Mouse (Mus musculus): Measurements from ENCODE around the gene Hoxb9.

Gene Hoxb9

DNA sequence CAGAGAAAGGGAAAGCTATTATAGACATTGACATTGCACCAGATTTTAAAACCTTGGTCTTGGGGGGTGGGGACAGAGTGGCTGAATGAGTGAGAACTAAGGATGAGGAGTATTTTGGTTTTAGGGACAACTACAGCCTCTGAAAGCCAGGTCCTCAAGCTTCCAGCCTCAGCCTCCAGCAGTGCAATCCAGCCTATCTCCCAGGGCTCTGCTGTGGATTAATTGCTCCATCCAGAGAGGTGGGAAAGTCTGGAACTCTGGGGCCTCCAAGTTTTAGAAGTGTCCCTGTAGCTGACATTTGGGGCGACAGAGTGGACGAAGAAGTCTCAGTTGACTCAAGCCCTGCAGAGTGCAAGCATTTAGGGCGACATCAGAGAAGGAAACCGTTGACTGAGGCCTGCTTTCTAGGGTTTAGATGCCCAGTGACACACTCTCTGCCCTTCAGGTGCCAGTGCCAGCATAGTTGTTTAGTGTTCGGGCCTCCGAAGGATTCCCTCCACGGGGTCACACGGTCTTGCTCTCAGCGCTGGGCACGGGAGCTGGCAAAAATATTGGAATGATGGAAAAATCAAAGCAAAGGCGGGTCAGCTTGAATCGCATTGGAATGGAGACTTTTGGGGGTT is 42.7 kb downstream of the Hoxb9 start:
- no peak for DNase-seq (ENCODE audit: low read depth, low spot score)

- DNase-seq (ENCODE audit: low read depth, low spot score), result no peak
Measured at GRCm38 (mm10) chr11:96314671-96315343, 43.5 kb downstream of the Hoxb9 start.

- no peak for DNase-seq (ENCODE audit: low read depth, low spot score)
Measured at GRCm38 (mm10) chr11:96315344-96315681, 44.1 kb downstream of the Hoxb9 start.

GRCm38 (mm10) chr11:96316696-96317607 is 45.7 kb downstream of the Hoxb9 start:
- no peak for DNase-seq (ENCODE audit: low read depth, low spot score)

DNA sequence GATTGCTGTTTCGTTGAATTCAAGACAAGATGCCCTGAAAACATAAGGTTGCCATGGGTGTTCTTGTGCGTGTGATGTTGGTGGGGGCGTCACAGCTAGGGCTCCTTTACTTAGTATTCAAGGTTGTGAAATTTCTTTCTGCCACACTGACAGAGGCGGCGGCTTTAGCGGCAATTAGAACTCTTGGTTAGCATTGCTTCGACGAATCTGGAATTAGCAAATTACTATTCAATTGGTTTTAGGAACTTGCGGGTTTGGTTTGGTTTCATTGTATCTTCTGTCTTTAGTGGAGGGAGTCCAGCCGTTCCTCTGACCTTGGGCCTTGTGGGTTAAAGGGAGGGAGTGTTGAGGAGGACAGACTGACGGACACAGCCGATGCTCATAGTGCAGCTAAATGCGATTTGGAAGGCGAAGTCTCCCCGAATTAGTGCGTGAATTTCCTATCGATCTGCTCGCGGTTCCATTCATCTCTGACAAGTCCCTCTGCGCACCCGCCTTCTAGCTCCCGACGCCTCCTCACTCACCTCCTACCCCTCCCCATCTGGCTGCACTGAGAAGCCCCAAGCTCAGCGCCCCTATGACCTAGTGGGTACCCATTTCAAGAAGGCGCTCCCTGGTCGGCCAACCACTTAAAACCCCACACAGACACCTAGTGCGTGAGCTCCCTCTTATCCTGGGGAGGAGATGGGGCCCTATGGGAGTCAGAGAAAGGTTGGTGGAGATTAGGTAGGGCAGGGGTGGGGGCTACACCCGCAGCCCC is 46.5 kb downstream of the Hoxb9 start, which contains the start of gene Hoxb4:
Gene Hoxb4, plus strand, starts transcription at position 660 of the 760 bp plus-strand sequence.
- no peak for DNase-seq (ENCODE audit: low read depth, low spot score)

- DNase-seq (ENCODE audit: low read depth, low spot score), result no peak
Measured at GRCm38 (mm10) chr11:96318368-96319070, 47.3 kb downstream of the Hoxb9 start.

- no peak for DNase-seq (ENCODE audit: low read depth, low spot score)
Measured at GRCm38 (mm10) chr11:96319071-96319902, 48.0 kb downstream of the Hoxb9 start.

DNA sequence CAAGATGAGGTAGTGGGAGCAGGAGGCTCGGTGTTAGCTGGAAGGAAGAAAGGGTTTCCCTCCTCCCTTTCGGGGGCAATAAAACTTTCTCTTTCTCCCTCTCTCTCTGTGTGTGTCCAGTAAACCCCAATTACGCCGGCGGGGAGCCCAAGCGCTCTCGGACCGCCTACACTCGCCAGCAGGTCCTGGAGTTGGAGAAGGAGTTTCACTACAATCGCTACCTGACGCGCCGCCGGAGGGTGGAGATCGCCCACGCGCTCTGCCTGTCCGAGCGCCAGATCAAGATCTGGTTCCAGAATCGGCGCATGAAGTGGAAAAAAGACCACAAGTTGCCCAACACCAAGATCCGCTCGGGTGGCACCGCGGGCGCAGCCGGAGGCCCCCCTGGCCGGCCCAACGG is 48.7 kb downstream of the Hoxb9 start:
- no peak for DNase-seq (ENCODE audit: low read depth, low spot score)

DNA sequence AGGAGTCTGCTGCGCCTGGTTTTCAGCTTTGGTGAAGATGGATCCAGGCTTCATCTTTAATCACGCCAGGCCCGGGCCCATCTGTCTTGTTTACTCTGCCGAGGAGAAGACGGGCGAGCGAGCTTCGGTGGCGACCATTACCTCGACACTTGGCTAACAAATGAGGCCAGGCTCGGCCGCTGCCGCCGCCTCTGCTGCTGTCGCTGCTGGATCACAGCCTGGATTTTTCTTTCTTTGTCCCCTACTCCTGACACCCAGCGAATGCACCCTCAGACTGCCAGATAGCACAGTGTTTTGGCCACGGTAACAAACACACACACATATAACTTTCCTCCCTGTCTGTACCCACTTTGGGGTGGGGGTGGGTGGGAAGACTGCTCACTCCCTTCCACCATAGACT is 49.4 kb downstream of the Hoxb9 start:
- DNase-seq (ENCODE audit: low read depth, low spot score), result no peak

- DNase-seq (ENCODE audit: low read depth, low spot score), result no peak
Measured at GRCm38 (mm10) chr11:96321846-96322245, 50.6 kb downstream of the Hoxb9 start.

DNA sequence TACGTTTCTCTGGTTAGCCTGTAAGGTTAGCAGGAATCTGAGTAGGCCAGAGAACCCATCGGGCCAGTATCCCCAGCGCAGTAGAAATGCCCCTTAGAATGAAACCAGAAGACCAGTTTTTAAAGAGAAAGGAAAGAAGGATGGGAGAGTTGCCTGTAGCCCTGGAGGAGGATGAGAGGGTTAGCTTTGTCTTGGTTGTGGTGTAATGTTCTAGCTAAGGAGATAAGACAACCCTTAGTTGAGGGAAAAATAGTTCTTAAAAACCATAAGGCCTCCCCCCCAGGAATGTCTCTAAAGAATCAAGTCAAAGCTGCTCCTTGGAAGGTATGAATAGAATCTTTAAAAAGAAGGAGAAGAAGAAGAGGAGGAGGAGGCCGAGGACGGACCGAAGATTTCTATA is 51.5 kb downstream of the Hoxb9 start:
- DNase-seq (ENCODE audit: low read depth, low spot score), result no peak

GRCm38 (mm10) chr11:96323154-96323553 is 51.9 kb downstream of the Hoxb9 start, which contains the start of gene Hoxb3:
Hoxb3 (plus strand) TSS chr11:96323326.
- DNase-seq (ENCODE audit: low read depth, low spot score), result no peak

- no peak for DNase-seq (ENCODE audit: low read depth, low spot score)
Measured at GRCm38 (mm10) chr11:96324125-96324524, 52.9 kb downstream of the Hoxb9 start.

- DNase-seq (ENCODE audit: low read depth, low spot score), result no peak
Measured at GRCm38 (mm10) chr11:96324965-96325364, 53.7 kb downstream of the Hoxb9 start.

GRCm38 (mm10) chr11:96325747-96326212 is 54.5 kb downstream of the Hoxb9 start:
- no peak for DNase-seq (ENCODE audit: low read depth, low spot score)
